15 mouse cellular contexts compared by ENCODE assay signal in the genomic region with DNA sequence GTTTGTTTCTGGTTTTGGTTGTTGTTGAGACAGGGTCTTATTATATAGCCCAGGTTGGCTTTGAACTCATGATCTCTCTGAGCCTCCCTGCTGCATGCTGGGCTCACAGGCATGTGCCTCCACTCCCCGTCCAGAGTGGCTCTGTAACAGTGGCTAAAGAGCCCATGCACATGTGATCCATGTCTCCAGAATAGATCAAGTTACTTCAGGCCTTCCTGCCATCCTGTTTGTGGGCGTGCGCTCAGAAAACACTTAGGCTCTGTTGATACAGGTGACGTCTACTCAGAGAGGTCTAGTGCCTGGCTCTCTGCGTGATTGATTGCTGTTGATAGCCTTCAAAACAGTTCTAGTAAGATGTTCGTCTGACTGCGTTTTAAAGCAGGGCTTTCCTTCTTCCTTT.
DNase-seq lines count a peak whose midpoint lies in the region; ATAC-seq and TF ChIP-seq lines count a peak whose summit lies in the region.
"Had no signal": no experiment of that assay in that cellular context is flagged by ENCODE, and none has a peak within 500 bp of the region (broad histone marks: within the 10 kb centered on the region; RNA-seq: fewer than 3 reads in every experiment).

No protein-coding gene starts in this region.

- no peak overlapping the region for H3K4me3 ChIP-seq in heart, embryonic 14.5 days (ENCODE audit: control insufficient read depth in 1 of 2, insufficient read depth in 1 of 2, low read depth in 1 of 2, low read length in 2 of 2)
- no peak overlapping the region for H3K4me3 ChIP-seq in left cerebral cortex, adult 2 months
- no peak overlapping the region for H3K4me3 ChIP-seq in embryonic facial prominence, embryonic 14.5 days (ENCODE audit: low read depth, low read length)
- H3K4me3 ChIP-seq: embryonic facial prominence, embryonic 12.5 days; liver, embryonic 15.5 days; midbrain, embryonic 12.5 days had no signal

- peaks cover 21 to 30% of the 10 kb centered on the region in 2 experiments for H3K4me1 ChIP-seq in heart, embryonic 14.5 days (ENCODE audit: control insufficient read depth in 2 of 2, insufficient read depth in 2 of 2, low read length in 2 of 2)
- peaks cover 11% of the 10 kb centered on the region for H3K4me1 ChIP-seq in embryonic facial prominence, embryonic 14.5 days (ENCODE audit: control insufficient read depth, insufficient read depth, low read length)
- H3K4me1 ChIP-seq: embryonic facial prominence, embryonic 12.5 days; liver, embryonic 15.5 days had no signal

- DNase-seq in heart, postnatal 36 days = no peak
- DNase-seq in left cerebral cortex, adult 2 months (ENCODE audit: extremely low spot score in 1 of 2, low spot score in 2 of 2) = no peak
- no peak for DNase-seq in left cerebral cortex, postnatal 14 days (ENCODE audit: low spot score in 2 of 2)
- no peak for DNase-seq in embryonic facial prominence, embryonic 14.5 days (ENCODE audit: low spot score)
- DNase-seq in naive thymus-derived CD4-positive, alpha-beta T cell, adult 2 months (ENCODE audit: low read depth) = peak; percentile 16
- DNase-seq: cerebellum, adult 2 months; forebrain, postnatal 0 days; right cerebral cortex, postnatal 4 days; thymus, postnatal 4 days had no signal

- 0 out of 2 replicates have a peak, but pooled peaks have one; percentile 28 for ATAC-seq in heart, embryonic 14.5 days (ENCODE audit: insufficient number of reproducible peaks, insufficient read depth, low FRiP score, low read depth)
- no peak for ATAC-seq in embryonic facial prominence, embryonic 14.5 days (ENCODE audit: low read depth)
- ATAC-seq in erythroblast, adult 5-6 weeks (replicated peaks; ENCODE audit: low FRiP score, poor library complexity, severe bottlenecking) = no peak
- ATAC-seq: CD4-positive, CD25-positive, alpha-beta regulatory T cell, adult 4 months; forebrain, postnatal 0 days had no signal

- H3K9me3 ChIP-seq in heart, embryonic 14.5 days (ENCODE audit: control insufficient read depth, low read length) = no peaks in the 10 kb centered on the region
- no peaks in the 10 kb centered on the region for H3K9me3 ChIP-seq in embryonic facial prominence, embryonic 14.5 days (ENCODE audit: control insufficient read depth, low read length)
- H3K9me3 ChIP-seq: embryonic facial prominence, embryonic 12.5 days; liver, embryonic 15.5 days; midbrain, embryonic 12.5 days had no signal

- WGBS in heart, embryonic 14.5 days = 43% methylated on average over 7 of the region's 7 CpGs
- 50% methylated on average over 7 of the region's 7 CpGs for WGBS in embryonic facial prominence, embryonic 14.5 days

- H3K27me3 ChIP-seq in heart, embryonic 14.5 days (ENCODE audit: control insufficient read depth, insufficient read depth, low read length) = no peaks in the 10 kb centered on the region
- no peaks in the 10 kb centered on the region for H3K27me3 ChIP-seq in embryonic facial prominence, embryonic 14.5 days (replicated peaks; ENCODE audit: control insufficient read depth, insufficient read depth, low read length)
- H3K27me3 ChIP-seq: embryonic facial prominence, embryonic 12.5 days; liver, embryonic 15.5 days; midbrain, embryonic 12.5 days had no signal

- peak overlapping the region in 1 of 2 experiments; percentile 70; a peak in 2 of 4 replicates for H3K27ac ChIP-seq in heart, embryonic 14.5 days (replicated peaks in 1 of 2; ENCODE audit: control insufficient read depth in 1 of 2, insufficient read depth in 1 of 2, low read depth in 2 of 2, low read length in 2 of 2)
- 0 out of 2 replicates have a peak overlapping the region, but pooled peaks have one; percentile 12 for H3K27ac ChIP-seq in left cerebral cortex, adult 2 months
- H3K27ac ChIP-seq in embryonic facial prominence, embryonic 14.5 days (replicated peaks; ENCODE audit: low read depth, low read length) = peak overlapping the region; percentile 79; the same call in 1 of the 2 replicates
- H3K27ac ChIP-seq: embryonic facial prominence, embryonic 12.5 days; liver, embryonic 15.5 days; midbrain, embryonic 12.5 days had no signal

- no peak overlapping the region for H3K4me2 ChIP-seq in heart, embryonic 14.5 days (ENCODE audit: low read length)
- no peak overlapping the region for H3K4me2 ChIP-seq in embryonic facial prominence, embryonic 14.5 days (ENCODE audit: low read depth, low read length)
- H3K4me2 ChIP-seq: embryonic facial prominence, embryonic 12.5 days; liver, embryonic 15.5 days; midbrain, embryonic 12.5 days had no signal

- intact Hi-C loops in heart, postnatal 36 days (cut with DNase I) = loop anchor here (1.0 to 10.0 kb wide), 2 partner anchors 83 to 378 kb away; no protein-coding TSS in a partner anchor
- intact Hi-C loops in left cerebral cortex, adult 2 months (cut with DNase I) = loop anchor here (1.0 to 10.0 kb wide), 4 partner anchors 79 to 388 kb away; partner anchors contain the start of genes Acox3 and Afap1
- intact Hi-C loops in left cerebral cortex, postnatal 14 days (cut with DNase I) = no loop called here

- peaks cover 83% of the 10 kb centered on the region for H3K36me3 ChIP-seq in heart, embryonic 14.5 days (ENCODE audit: control insufficient read depth, insufficient read depth, low read length)
- peaks cover 60% of the 10 kb centered on the region for H3K36me3 ChIP-seq in embryonic facial prominence, embryonic 14.5 days (ENCODE audit: control insufficient read depth, insufficient read depth, low read length)
- H3K36me3 ChIP-seq: liver, embryonic 15.5 days had no signal

- no peak for TF ChIP-seq CTCF in left cerebral cortex, adult 2 months (IDR thresholded peaks at IDR 0.05)

- peak overlapping the region; percentile 3; the same call in 1 of the 2 replicates for H3K9ac ChIP-seq in heart, embryonic 14.5 days (ENCODE audit: low read length)
- H3K9ac ChIP-seq in embryonic facial prominence, embryonic 14.5 days (ENCODE audit: low read depth, low read length) = no peak overlapping the region
- H3K9ac ChIP-seq: embryonic facial prominence, embryonic 12.5 days; forebrain, postnatal 0 days; liver, embryonic 15.5 days; midbrain, embryonic 12.5 days had no signal
